Mouse (Mus musculus) C2C12 (cell line): ENCODE results near the gene Abcc4.

ENCODE experiments used
- CEBPB ChIP-seq: IDR thresholded peaks from one replicate; pipeline ENCODE4 v1.6.1; 2011; ENCODE audit warnings: low read depth, mild to moderate bottlenecking, control low read depth, moderate library complexity
- CTCF ChIP-seq: IDR thresholded peaks from one replicate; pipeline ENCODE4 v1.5.1; 2011; ENCODE audit not compliant: control insufficient read depth, insufficient read depth, insufficient read length
- MAX ChIP-seq: IDR thresholded peaks from one replicate; pipeline ENCODE4 v1.6.1; 2011; ENCODE audit warnings: mild to moderate bottlenecking, control low read depth
- MYOD1 ChIP-seq: IDR thresholded peaks from one replicate; pipeline ENCODE4 v1.6.1; 2011; ENCODE audit warnings: low read depth; ENCODE audit not compliant: control insufficient read depth, insufficient read length
- USF1 ChIP-seq: IDR thresholded peaks from one replicate; pipeline ENCODE4 v1.6.1; 2011; ENCODE audit warnings: low read depth, mild to moderate bottlenecking, control low read depth, moderate library complexity

- no peak for TF ChIP-seq CTCF
- no peak for TF ChIP-seq USF1
- TF ChIP-seq MAX = no peak
- TF ChIP-seq MYOD1 = no peak
- TF ChIP-seq CEBPB = no peak
Measured at GRCm38 (mm10) chr14:118706962-118707361, 943 bp upstream of the Abcc4 start.
